Mouse (Mus musculus) CH12.LX (cell line): ENCODE measurements around the gene Maml2. TPM values are rescaled to one million over a fixed set of nuclear protein-coding genes. Genes with fewer than 3 reads are reported as not detected.

Source experiments
- DNase-seq: peaks from one replicate; pipeline ENCODE4 v3.0.0-alpha.2; 2013; ENCODE audit errors: extremely low read depth
- H3K27ac ChIP-seq: 2 replicates; pipeline ENCODE4 v1.5.1; 2012; ENCODE audit warnings: low read depth, mild to moderate bottlenecking, control low read depth, moderate library complexity; ENCODE audit not compliant: insufficient read depth
- H3K27me3 ChIP-seq: replicated peaks from 2 replicates; pipeline ENCODE3; 2012; ENCODE audit warnings: inconsistent platforms
- H3K36me3 ChIP-seq, 2 experiments: replicated peaks in 1 of 2; 2 replicates each; pipeline versions ENCODE3 to v1.6.1; 2012; ENCODE audit warnings: inconsistent platforms in 1 of 2, low read length in 1 of 2, mild to moderate bottlenecking in 1 of 2, mixed read lengths in 1 of 2, moderate library complexity in 1 of 2; ENCODE audit not compliant: control insufficient read depth in 1 of 2, insufficient read depth in 1 of 2
- H3K4me1 ChIP-seq, 2 experiments: 2 replicates each; pipeline ENCODE4 v1.6.1; 2012; ENCODE audit warnings: inconsistent platforms in 1 of 2, moderate library complexity in 1 of 2; ENCODE audit not compliant: insufficient read depth in 2 of 2, control insufficient read depth in 1 of 2
- H3K4me2 ChIP-seq: 2 replicates; pipeline ENCODE4 v1.6.1; 2012; ENCODE audit warnings: low read depth, mild to moderate bottlenecking, control low read depth; ENCODE audit not compliant: poor library complexity, insufficient read depth, severe bottlenecking
- H3K4me3 ChIP-seq, 3 experiments: fragments of 150-350 bp in 1 of 3; sonication (generic) in 1 of 3; replicated peaks in 1 of 3; 2 replicates each; pipeline versions ENCODE3 to v1.5.1; 2011 to 2012; ENCODE audit warnings: low read depth in 2 of 3, low read length in 2 of 3, mild to moderate bottlenecking in 2 of 3, moderate library complexity in 2 of 3, control low read depth in 1 of 3, improper control_type of control experiment in 1 of 3, inconsistent platforms in 1 of 3, mixed read lengths in 1 of 3; ENCODE audit not compliant: poor library complexity in 1 of 3
- H3K79me2 ChIP-seq: replicated peaks from 2 replicates; pipeline ENCODE4 v1.6.1; 2012; ENCODE audit warnings: mild to moderate bottlenecking, moderate library complexity; ENCODE audit not compliant: control insufficient read depth, poor library complexity, insufficient read depth, severe bottlenecking; ENCODE audit errors: extremely low read depth
- H3K9ac ChIP-seq: 2 replicates; pipeline ENCODE4 v1.6.1; 2012; ENCODE audit warnings: low read depth, mild to moderate bottlenecking, control low read depth, moderate library complexity; ENCODE audit not compliant: insufficient read depth
- H3K9me3 ChIP-seq: replicated peaks from 2 replicates; pipeline ENCODE3; 2012; ENCODE audit warnings: low read length, inconsistent platforms, mixed read lengths
- BHLHE40 ChIP-seq: IDR thresholded peaks from 2 replicates; pipeline ENCODE4 v1.6.1; 2011; ENCODE audit warnings: mild to moderate bottlenecking, low read depth, low read length, improper control_type of control experiment
- E2F4 ChIP-seq: IDR thresholded peaks from 2 replicates; pipeline ENCODE4 v1.6.1; 2011; ENCODE audit warnings: low read depth, low read length, improper control_type of control experiment; ENCODE audit not compliant: insufficient replicate concordance
- ELF1 ChIP-seq: IDR thresholded peaks from 2 replicates; pipeline ENCODE4 v1.6.1; 2014; ENCODE audit warnings: low read depth, mild to moderate bottlenecking, inconsistent platforms, low read length, improper control_type of control experiment
- ETS1 ChIP-seq: conservative IDR thresholded peaks from 2 replicates; pipeline ENCODE4 v1.6.1; 2012; ENCODE audit warnings: low read depth, mild to moderate bottlenecking, inconsistent platforms, low read length, improper control_type of control experiment, moderate library complexity
- JUN ChIP-seq: IDR thresholded peaks from 2 replicates; pipeline ENCODE4 v1.6.1; 2011; ENCODE audit warnings: low read depth, mild to moderate bottlenecking, low read length, improper control_type of control experiment, moderate library complexity; ENCODE audit not compliant: insufficient read depth
- JUND ChIP-seq: conservative IDR thresholded peaks from 2 replicates; pipeline ENCODE4 v1.6.1; 2011; ENCODE audit warnings: low read depth, low read length, improper control_type of control experiment
- KAT2A ChIP-seq: IDR thresholded peaks from 2 replicates; pipeline ENCODE4 v1.6.1; 2012; ENCODE audit warnings: low read length, improper control_type of control experiment, inconsistent platforms; ENCODE audit not compliant: insufficient replicate concordance
- MEF2A ChIP-seq: IDR thresholded peaks from 2 replicates; pipeline ENCODE4 v1.6.1; 2014; ENCODE audit warnings: low read depth, mild to moderate bottlenecking, inconsistent platforms, low read length, improper control_type of control experiment, borderline replicate concordance
- MXI1 ChIP-seq: IDR thresholded peaks from 2 replicates; pipeline ENCODE4 v1.6.1; 2011; ENCODE audit warnings: mild to moderate bottlenecking, low read depth, low read length, improper control_type of control experiment
- MYC ChIP-seq: IDR thresholded peaks from 2 replicates; pipeline ENCODE4 v1.6.1; 2011; ENCODE audit warnings: low read depth, mild to moderate bottlenecking, improper control_type of control experiment, low read length
- PAX5 ChIP-seq: IDR thresholded peaks from 2 replicates; pipeline ENCODE4 v1.6.1; 2012; ENCODE audit warnings: low read length, inconsistent platforms, mixed read lengths
- POLR2A ChIP-seq: IDR thresholded peaks from 2 replicates; pipeline ENCODE4 v1.6.1; 2011; ENCODE audit warnings: low read depth, mild to moderate bottlenecking, improper control_type of control experiment, low read length
- RCOR1 ChIP-seq: conservative IDR thresholded peaks from 2 replicates; pipeline ENCODE4 v1.6.1; 2012; ENCODE audit warnings: low read depth, mild to moderate bottlenecking, inconsistent platforms, low read length, improper control_type of control experiment
- SIN3A ChIP-seq: IDR thresholded peaks from 2 replicates; pipeline ENCODE4 v1.6.1; 2012; ENCODE audit warnings: low read length, improper control_type of control experiment, inconsistent platforms
- SMC3 ChIP-seq: IDR thresholded peaks from 2 replicates; pipeline ENCODE4 v1.6.1; 2011; ENCODE audit warnings: low read depth, low read length, improper control_type of control experiment
- TBP ChIP-seq: conservative IDR thresholded peaks from 2 replicates; pipeline ENCODE4 v1.6.1; 2011; ENCODE audit warnings: low read depth, low read length, improper control_type of control experiment
- ZC3H11A ChIP-seq: IDR thresholded peaks from 2 replicates; pipeline ENCODE4 v1.6.1; 2012; ENCODE audit warnings: low read depth, mild to moderate bottlenecking, inconsistent platforms, low read length, improper control_type of control experiment
- ZKSCAN1 ChIP-seq: IDR thresholded peaks from 2 replicates; pipeline ENCODE4 v1.6.1; 2012; ENCODE audit warnings: low read depth, inconsistent platforms, low read length, improper control_type of control experiment, borderline replicate concordance
- ZMIZ1 ChIP-seq: IDR thresholded peaks from 2 replicates; pipeline ENCODE4 v1.6.1; 2012; ENCODE audit warnings: low read depth, mild to moderate bottlenecking, inconsistent platforms, low read length, improper control_type of control experiment
- dilution Hi-C: fragments of 300-500 bp; cut with MboI; formaldehyde crosslinking; loops from 2 replicates; pipeline ENCODE4 v1.14.3; 2020; ENCODE audit warnings: low sequenced_read_pairs; ENCODE audit not compliant: extremely low pct_unique_long_range_greater_than_20kb, extremely low pct_ligation_motif_present
- in situ Hi-C: fragments of 300-500 bp; cut with MboI; formaldehyde crosslinking; loops from 3 replicates; pipeline ENCODE4 v1.14.3; 2019; ENCODE audit warnings: low sequenced_read_pairs, low pct_ligation_motif_present, low pct_unique_long_range_greater_than_20kb, mixed read lengths
- polyA plus RNA-seq: library from polyadenylated mRNA; unstranded; fragments of >175 nt; gene quantifications from 2 replicates; pipeline ENCODE4 v1.2.1, GENCODE M21; 2012; ENCODE audit warnings: low read depth; ENCODE audit not compliant: insufficient read length
- total RNA-seq, 2 experiments: library from RNA; depleted of rRNA; stranded (reverse); fragments of 300-350 nt in 1 of 2; fragments of >200 nt in 1 of 2; gene quantifications; 2 replicates each; pipeline ENCODE4 v1.2.3; 2012 to 2014

Maml2 gene
- total and polyA plus RNA-seq, 3 experiments: 5.9 to 9.1 (median 5.9) TPM

GRCm38 (mm10) chr9:13303976-13304375 is 6.2 kb downstream of the Maml2 start:
- in situ Hi-C loops (no loop called here), dilution Hi-C loops (no loop called here)
- peaks cover 41% of the 10 kb centered on the region for H3K79me2 ChIP-seq
- peak overlapping the region; percentile 79 for H3K27ac ChIP-seq
- no peaks in the 10 kb centered on the region for H3K9me3 ChIP-seq
- TF ChIP-seq RCOR1 (no peak), MYC (peak; percentile 78), POLR2A (peak; percentile 18; the same call in 1 of the 2 replicates), ZC3H11A (no peak), TBP (0 out of 2 replicates have a peak, but pooled peaks have one; percentile 45), KAT2A (no peak), MEF2A (0 out of 2 replicates have a peak, but pooled peaks have one; percentile 37), ZMIZ1 (no peak), E2F4 (no peak), SIN3A (no peak), ZKSCAN1 (no peak), MXI1 (peak; percentile 79), BHLHE40 (peak; percentile 32; the same call in 1 of the 2 replicates), ETS1 (peak; percentile 39; the same call in 1 of the 2 replicates), ELF1 (no peak), PAX5 (no peak)
- peaks cover 0 to 9% of the 10 kb centered on the region in 2 experiments for H3K36me3 ChIP-seq
- H3K27me3 ChIP-seq: no peaks in the 10 kb centered on the region
- H3K4me2 ChIP-seq: peak overlapping the region; percentile 97
- DNase-seq: no peak
- peak overlapping the region; percentile 56 for H3K9ac ChIP-seq
- H3K4me3 ChIP-seq: peak overlapping the region in 2 of 3 experiments; percentile 17 to 29
- peaks cover 8 to 67% of the 10 kb centered on the region in 2 experiments for H3K4me1 ChIP-seq

- Histone ChIP-seq H3K4me1 (peaks cover 11 to 68% of the 10 kb centered on the region in 2 experiments), H3K79me2 (peaks cover 35% of the 10 kb centered on the region), H3K4me2 (no peak overlapping the region), H3K27me3 (no peaks in the 10 kb centered on the region), H3K36me3 (peaks cover 3 to 13% of the 10 kb centered on the region in 2 experiments), H3K9ac (no peak overlapping the region), H3K9me3 (no peaks in the 10 kb centered on the region), H3K4me3 (no peak overlapping the region)
- dilution Hi-C loops: no loop called here
- DNase-seq: no peak
- in situ Hi-C loops: no loop called here
- TF ChIP-seq JUND: no peak
- no peak for TF ChIP-seq JUN
- no peak for TF ChIP-seq ZKSCAN1
- TF ChIP-seq KAT2A: no peak
- no peak for TF ChIP-seq SMC3
- no peak for TF ChIP-seq TBP
- TF ChIP-seq, all 38 proteins: peak for 0
- H3K27ac ChIP-seq: no peak overlapping the region
Measured at GRCm38 (mm10) chr9:13306471-13306870, 8.7 kb downstream of the Maml2 start.
